Comparison of ENCODE assay signal across 26 mouse cellular contexts in genomic region chr17:85308566-85308965, GRCm38 (mm10).
DNase-seq lines count a peak whose midpoint lies in the region; ATAC-seq and TF ChIP-seq lines count a peak whose summit lies in the region.
"Had no signal": no experiment of that assay in that cellular context is flagged by ENCODE, and none has a peak within 500 bp of the region (broad histone marks: within the 10 kb centered on the region; RNA-seq: fewer than 3 reads in every experiment).

No protein-coding gene starts in this region.

- H3K4me3 ChIP-seq in hindbrain, postnatal 0 days (ENCODE audit: low read length), result no peak overlapping the region
- no peak overlapping the region for H3K4me3 ChIP-seq in hindbrain, embryonic 13.5 days
- H3K4me3 ChIP-seq: forebrain, embryonic 15.5 days; heart, embryonic 13.5 days; hindbrain, embryonic 15.5 days; myocyte; neural tube, embryonic 12.5 days had no signal

- DNase-seq in hindbrain, postnatal 0 days (ENCODE audit: low spot score), result peak; percentile 12
- DNase-seq in brain, adult 2 months (ENCODE audit: low read depth, low spot score), result peak; percentile 51
- DNase-seq in cerebellum, adult 18-20 months, result peak; percentile 28 to 36
- DNase-seq in cerebellum, postnatal 10 days, result peak; percentile 25 to 28
- no peak for DNase-seq in kidney, postnatal 25 days
- DNase-seq in spleen, adult 12 weeks (ENCODE audit: low spot score), result no peak
- DNase-seq: adrenal gland, postnatal 25 days; heart, postnatal 10 days; kidney, adult 18-20 months; kidney, postnatal 4 days; liver; lung, adult 2 months; lung, postnatal 10 days; midbrain, embryonic 14.5 days; thymus, adult 18-20 months; thymus, postnatal 36 days had no signal

- 0 out of 2 replicates have a peak, but pooled peaks cover under 1% of the 10 kb centered on the region for H3K9me3 ChIP-seq in hindbrain, postnatal 0 days (ENCODE audit: low read length)
- 0 out of 2 replicates have a peak, but pooled peaks cover under 1% of the 10 kb centered on the region for H3K9me3 ChIP-seq in hindbrain, embryonic 13.5 days
- H3K9me3 ChIP-seq: hindbrain, embryonic 15.5 days; neural tube, embryonic 12.5 days had no signal

- no peaks in the 10 kb centered on the region for H3K4me1 ChIP-seq in hindbrain, postnatal 0 days (ENCODE audit: insufficient read depth, low read length)
- no peaks in the 10 kb centered on the region for H3K4me1 ChIP-seq in hindbrain, embryonic 13.5 days (replicated peaks)
- H3K4me1 ChIP-seq: heart, embryonic 13.5 days; hindbrain, embryonic 15.5 days; neural tube, embryonic 12.5 days had no signal

- H3K27me3 ChIP-seq in hindbrain, postnatal 0 days (ENCODE audit: insufficient read depth, low read length), result no peaks in the 10 kb centered on the region
- no peaks in the 10 kb centered on the region for H3K27me3 ChIP-seq in hindbrain, embryonic 13.5 days
- H3K27me3 ChIP-seq: forebrain, embryonic 15.5 days; hindbrain, embryonic 15.5 days; neural tube, embryonic 12.5 days had no signal

- no peak overlapping the region for H3K9ac ChIP-seq in hindbrain, postnatal 0 days (replicated peaks; ENCODE audit: low read length)
- no peak overlapping the region for H3K9ac ChIP-seq in hindbrain, embryonic 13.5 days
- H3K9ac ChIP-seq: forebrain, embryonic 15.5 days; heart, embryonic 13.5 days; hindbrain, embryonic 15.5 days; liver, embryonic 14.5 days; neural tube, embryonic 12.5 days had no signal

- no peak overlapping the region for H3K27ac ChIP-seq in hindbrain, postnatal 0 days
- no peak overlapping the region for H3K27ac ChIP-seq in hindbrain, embryonic 13.5 days
- H3K27ac ChIP-seq: forebrain, embryonic 15.5 days; heart, embryonic 13.5 days; hindbrain, embryonic 15.5 days; liver, embryonic 14.5 days; macrophage; neural tube, embryonic 12.5 days; stomach, postnatal 0 days had no signal

- H3K4me2 ChIP-seq in hindbrain, postnatal 0 days (ENCODE audit: low read depth, low read length), result no peak overlapping the region
- H3K4me2 ChIP-seq in hindbrain, embryonic 13.5 days, result no peak overlapping the region
- H3K4me2 ChIP-seq: forebrain, embryonic 15.5 days; heart, embryonic 13.5 days; hindbrain, embryonic 15.5 days; neural tube, embryonic 12.5 days had no signal

- H3K36me3 ChIP-seq in hindbrain, postnatal 0 days (ENCODE audit: insufficient read depth, low read length), result no peaks in the 10 kb centered on the region
- no peaks in the 10 kb centered on the region for H3K36me3 ChIP-seq in hindbrain, embryonic 13.5 days
- H3K36me3 ChIP-seq: forebrain, embryonic 15.5 days; heart, embryonic 13.5 days; hindbrain, embryonic 15.5 days; neural tube, embryonic 12.5 days had no signal

- WGBS in hindbrain, postnatal 0 days, result 63% methylated on average over 7 of the region's 7 CpGs
- 72% methylated on average over 7 of the region's 7 CpGs for WGBS in hindbrain, embryonic 13.5 days

- no peak for TF ChIP-seq CTCF in hindbrain, postnatal 0 days (IDR thresholded peaks at IDR 0.05; ENCODE audit: low read depth)

- ATAC-seq in hindbrain, postnatal 0 days, result no peak
- ATAC-seq in hindbrain, embryonic 13.5 days (ENCODE audit: low FRiP score), result no peak
- ATAC-seq: CD4-positive, CD25-positive, alpha-beta regulatory T cell, adult 4 months; forebrain, embryonic 15.5 days had no signal

Comparison
In these comparisons a context has a peak if more than half of its experiments do, and no peak if none do; other contexts are left out.
1. DNase-seq: peak in hindbrain, postnatal 0 days (single experiment), brain, adult 2 months (single experiment), cerebellum, adult 18-20 months (2 of 2) and cerebellum, postnatal 10 days (2 of 2); none in kidney, postnatal 25 days (0 of 2) and spleen, adult 12 weeks (single experiment).